Mouse (Mus musculus): ENCODE data around the gene Gmnc. TPM values are rescaled to one million over a fixed set of nuclear protein-coding genes. Genes with fewer than 3 reads are reported as not detected.

The Gmnc gene
- 0.08 and 0.12 TPM in 2 replicates for polyA plus RNA-seq (2015; fragmentation: Nextera tagmentation; extraction: Ambion mirVana)

DNA sequence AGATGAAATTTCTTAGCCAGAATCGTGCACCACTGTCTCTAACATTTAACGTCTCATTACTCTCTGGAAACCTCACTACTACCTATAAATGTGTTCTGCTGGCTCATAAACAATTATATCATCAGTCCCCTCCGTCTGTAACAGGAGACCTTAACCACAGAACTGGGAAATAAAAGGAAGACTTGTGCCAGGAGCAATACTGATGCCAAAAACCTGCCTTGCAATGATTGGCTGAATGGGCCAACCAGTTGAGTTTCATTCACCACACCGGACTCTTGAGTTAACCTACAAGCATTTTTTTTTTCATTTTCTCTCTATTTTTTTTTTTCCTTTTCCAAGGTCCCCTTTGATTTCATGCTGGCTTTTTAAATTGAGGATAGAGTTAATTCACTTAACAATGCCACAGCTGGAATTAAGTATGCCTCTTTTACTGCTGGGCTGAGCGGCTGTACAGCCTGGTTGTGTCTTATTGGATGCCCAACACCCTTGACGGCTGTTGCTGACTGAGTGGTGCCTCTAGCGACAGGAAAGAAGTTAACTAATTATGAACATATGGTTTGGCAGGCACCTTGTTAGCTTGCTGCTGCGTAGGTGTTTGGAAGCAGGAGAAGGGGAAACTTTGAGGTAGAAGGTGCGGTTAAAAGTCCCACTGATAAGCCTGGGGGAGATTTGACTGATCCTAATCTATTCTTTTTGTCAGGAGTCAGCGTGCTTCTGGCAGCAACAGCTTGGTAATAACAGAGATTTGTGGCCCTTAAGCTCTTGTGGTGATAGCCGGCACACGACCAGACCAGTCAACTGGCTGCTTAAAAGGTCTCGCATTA is at the start of gene Gmnc:
TSS of gene Gmnc (minus strand) at position 176 of the 824 bp plus-strand sequence.
- Histone ChIP-seq H3K4me3 (ENCODE audit: low read length) (no peak within 1 kb of the TSS), H3K4me2 (ENCODE audit: low read depth, low read length) (no peak within 1 kb of the TSS), H3K4me1 (ENCODE audit: control insufficient read depth, insufficient read depth, low read length) (no peaks in the 10 kb centered on the region), H3K36me3 (ENCODE audit: control insufficient read depth, insufficient read depth) (no peaks in the 10 kb centered on the region), H3K27me3 (ENCODE audit: control insufficient read depth, insufficient read depth, low read length) (no peaks in the 10 kb centered on the region), H3K9me3 (replicated peaks; ENCODE audit: control insufficient read depth, low read length) (no peaks in the 10 kb centered on the region), H3K9ac (ENCODE audit: low read length) (no peak within 1 kb of the TSS), H3K27ac (ENCODE audit: low read length) (no peak within 1 kb of the TSS)
- whole genome bisulfite sequencing: 51% methylated on average over 13 of the region's 13 CpGs
- no peak for ATAC-seq (replicated peaks; ENCODE audit: extremely low read depth, insufficient read depth, low FRiP score)

DNA sequence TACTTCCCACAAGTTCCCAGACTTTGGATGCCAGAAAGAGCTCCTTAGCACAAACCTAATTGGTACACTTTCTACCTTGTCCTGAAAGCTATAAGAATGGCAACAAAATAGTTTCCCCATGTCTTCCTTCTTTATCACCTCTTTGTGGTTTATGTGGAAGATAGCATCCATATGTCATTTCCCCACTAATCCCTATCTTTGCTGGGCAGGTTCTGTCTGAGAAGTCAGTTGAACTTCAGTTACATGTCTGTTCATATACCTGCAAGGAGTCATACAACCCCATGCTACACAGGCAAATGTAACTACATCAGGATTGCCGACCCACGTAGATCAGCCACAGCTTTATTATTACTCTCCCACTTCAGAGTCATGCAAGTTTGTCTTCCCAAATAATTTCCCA is 35.8 kb upstream of the Gmnc start:
- no peaks in the 10 kb centered on the region for H3K36me3 ChIP-seq (ENCODE audit: control insufficient read depth, insufficient read depth)
- no peak overlapping the region for H3K9ac ChIP-seq (ENCODE audit: low read length)
- H3K4me3 ChIP-seq (ENCODE audit: low read length): no peak overlapping the region
- H3K4me2 ChIP-seq (ENCODE audit: low read depth, low read length): no peak overlapping the region
- H3K27ac ChIP-seq (ENCODE audit: low read length): no peak overlapping the region
- H3K4me1 ChIP-seq (ENCODE audit: control insufficient read depth, insufficient read depth, low read length): no peaks in the 10 kb centered on the region
- no peaks in the 10 kb centered on the region for H3K27me3 ChIP-seq (ENCODE audit: control insufficient read depth, insufficient read depth, low read length)
- H3K9me3 ChIP-seq (replicated peaks; ENCODE audit: control insufficient read depth, low read length): no peaks in the 10 kb centered on the region
- 92% methylated on average over 2 of the region's 2 CpGs for WGBS
- no peak for ATAC-seq (replicated peaks; ENCODE audit: extremely low read depth, insufficient read depth, low FRiP score)

DNA sequence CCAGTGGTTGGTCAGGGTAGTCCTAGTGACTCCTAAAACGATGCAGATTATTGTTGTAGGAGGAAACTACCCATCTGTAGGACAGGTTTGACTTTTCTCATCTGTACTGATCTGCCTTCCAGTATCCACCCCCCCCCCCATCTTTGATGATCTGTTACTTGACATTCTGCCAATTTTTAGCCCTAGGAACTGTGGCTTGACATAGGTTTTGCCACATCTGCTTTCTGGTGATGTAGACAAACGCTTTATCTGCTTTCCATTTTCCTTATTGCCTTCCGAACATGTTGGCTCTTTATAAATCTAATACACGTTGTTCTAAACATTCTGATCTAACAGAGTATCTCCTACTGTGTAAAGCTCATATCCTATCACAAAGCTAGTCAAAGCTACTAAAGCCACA is 34.8 kb upstream of the Gmnc start:
- 75% methylated on average over 4 of the region's 4 CpGs for WGBS
- ATAC-seq (replicated peaks; ENCODE audit: extremely low read depth, insufficient read depth, low FRiP score): no peak

DNA sequence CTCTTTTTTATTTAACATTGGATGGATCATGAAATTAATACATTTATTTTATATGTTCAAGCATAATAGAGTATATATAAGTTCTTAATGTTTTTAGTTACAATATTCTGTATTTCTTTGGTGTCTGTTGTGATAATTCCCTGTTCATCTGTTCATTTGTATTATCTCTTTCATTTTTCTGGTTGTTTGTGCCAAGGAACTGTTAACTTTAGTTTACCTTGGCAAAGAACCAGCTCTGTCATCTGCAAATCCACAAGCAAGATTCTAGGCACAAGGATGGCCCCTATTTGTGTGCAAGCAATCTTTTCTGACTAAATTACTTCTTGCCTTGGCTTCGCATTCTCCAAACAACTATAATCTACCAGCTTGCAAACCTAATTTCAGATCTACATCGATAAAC is 31.3 kb upstream of the Gmnc start:
- no peak overlapping the region for H3K4me2 ChIP-seq (ENCODE audit: low read depth, low read length)
- H3K9ac ChIP-seq (ENCODE audit: low read length): no peak overlapping the region
- H3K4me3 ChIP-seq (ENCODE audit: low read length): no peak overlapping the region
- no peak overlapping the region for H3K27ac ChIP-seq (ENCODE audit: low read length)
- H3K27me3 ChIP-seq (ENCODE audit: control insufficient read depth, insufficient read depth, low read length): no peaks in the 10 kb centered on the region
- no peaks in the 10 kb centered on the region for H3K9me3 ChIP-seq (replicated peaks; ENCODE audit: control insufficient read depth, low read length)
- ATAC-seq (replicated peaks; ENCODE audit: extremely low read depth, insufficient read depth, low FRiP score): no peak
- H3K4me1 ChIP-seq (ENCODE audit: control insufficient read depth, insufficient read depth, low read length): no peaks in the 10 kb centered on the region
- 76% methylated on average over 2 of the region's 2 CpGs for WGBS
- no peaks in the 10 kb centered on the region for H3K36me3 ChIP-seq (ENCODE audit: control insufficient read depth, insufficient read depth)

More for the DNA sequence above, 34.8 kb upstream of the Gmnc start:
- H3K4me1 ChIP-seq (ENCODE audit: control insufficient read depth, insufficient read depth, low read length): no peaks in the 10 kb centered on the region
- H3K4me3 ChIP-seq (ENCODE audit: low read length): no peak overlapping the region
- H3K27ac ChIP-seq (ENCODE audit: low read length): no peak overlapping the region
- H3K36me3 ChIP-seq (ENCODE audit: control insufficient read depth, insufficient read depth): no peaks in the 10 kb centered on the region
- H3K9ac ChIP-seq (ENCODE audit: low read length): no peak overlapping the region
- no peak overlapping the region for H3K4me2 ChIP-seq (ENCODE audit: low read depth, low read length)
- no peaks in the 10 kb centered on the region for H3K9me3 ChIP-seq (replicated peaks; ENCODE audit: control insufficient read depth, low read length)
- no peaks in the 10 kb centered on the region for H3K27me3 ChIP-seq (ENCODE audit: control insufficient read depth, insufficient read depth, low read length)

DNA sequence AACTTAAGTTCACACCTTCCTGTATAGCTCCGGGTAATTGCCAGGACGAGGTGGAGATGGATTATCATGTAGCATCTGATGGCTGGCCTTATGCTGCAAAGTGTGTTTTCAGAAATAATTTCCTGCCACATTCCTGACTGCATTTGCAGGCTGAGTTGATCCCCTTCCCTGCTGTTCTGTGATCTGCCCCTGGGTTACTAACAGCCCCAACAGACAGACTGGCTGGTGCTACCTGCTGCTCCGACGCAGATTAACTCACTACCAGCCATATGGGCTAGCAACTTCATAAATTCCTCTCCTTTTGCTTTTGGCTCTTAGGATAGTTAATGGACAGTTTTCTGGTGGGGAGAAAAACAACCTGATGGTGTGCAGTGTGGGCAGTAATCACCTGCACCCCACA is 25.9 kb upstream of the Gmnc start:
- H3K9me3 ChIP-seq (replicated peaks; ENCODE audit: control insufficient read depth, low read length): no peaks in the 10 kb centered on the region
- H3K27ac ChIP-seq (ENCODE audit: low read length): no peak overlapping the region
- WGBS: 42% methylated on average over 4 of the region's 4 CpGs
- H3K4me2 ChIP-seq (ENCODE audit: low read depth, low read length): no peak overlapping the region
- no peaks in the 10 kb centered on the region for H3K4me1 ChIP-seq (ENCODE audit: control insufficient read depth, insufficient read depth, low read length)
- no peaks in the 10 kb centered on the region for H3K36me3 ChIP-seq (ENCODE audit: control insufficient read depth, insufficient read depth)
- no peaks in the 10 kb centered on the region for H3K27me3 ChIP-seq (ENCODE audit: control insufficient read depth, insufficient read depth, low read length)
- no peak for ATAC-seq (replicated peaks; ENCODE audit: extremely low read depth, insufficient read depth, low FRiP score)
- no peak overlapping the region for H3K4me3 ChIP-seq (ENCODE audit: low read length)
- no peak overlapping the region for H3K9ac ChIP-seq (ENCODE audit: low read length)

DNA sequence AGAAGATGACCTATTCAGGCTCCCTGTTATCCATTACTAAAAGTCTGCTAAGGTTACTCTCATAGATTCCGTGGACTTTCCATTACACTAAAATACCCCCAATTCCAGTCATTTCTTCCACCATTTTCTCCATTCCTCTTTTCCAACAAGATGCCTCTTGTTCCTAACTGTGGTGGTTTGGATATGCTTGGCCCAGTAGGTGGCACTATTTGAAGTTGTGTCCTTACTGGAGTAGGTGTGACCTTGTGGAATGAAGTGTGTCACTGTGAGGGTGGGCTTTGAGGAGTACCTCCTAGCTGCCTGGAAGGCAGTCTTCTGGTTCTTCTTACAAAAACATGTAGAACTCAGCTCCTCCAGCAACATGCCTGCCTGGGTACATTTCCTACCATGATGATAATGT is 11.3 kb upstream of the Gmnc start:
- no peak overlapping the region for H3K4me3 ChIP-seq (ENCODE audit: low read length)
- no peak for ATAC-seq (replicated peaks; ENCODE audit: extremely low read depth, insufficient read depth, low FRiP score)
- 85% methylated on average over 1 of the region's 1 CpGs for WGBS

DNA sequence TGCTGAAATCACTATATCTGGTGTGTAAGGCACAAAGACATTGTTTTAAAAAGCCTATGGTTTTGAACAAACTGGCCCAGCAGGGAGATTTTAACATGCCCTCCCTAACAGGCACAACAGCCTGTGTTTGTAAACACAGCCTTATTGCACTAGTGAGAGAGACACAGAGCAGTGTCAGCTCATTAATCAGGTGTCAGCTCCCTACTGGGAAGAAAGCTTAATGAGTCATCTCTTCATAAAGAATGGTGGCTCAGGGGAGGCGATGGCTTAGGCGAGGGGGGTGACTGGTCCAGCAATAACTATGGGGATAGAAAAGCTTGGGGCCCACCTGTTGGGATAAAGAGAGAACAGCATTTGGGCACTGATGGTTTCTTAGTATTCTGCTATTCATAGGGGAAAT is 8.1 kb upstream of the Gmnc start:
- Histone ChIP-seq H3K4me3 (ENCODE audit: low read length) (no peak overlapping the region), H3K4me1 (ENCODE audit: control insufficient read depth, insufficient read depth, low read length) (no peaks in the 10 kb centered on the region), H3K36me3 (ENCODE audit: control insufficient read depth, insufficient read depth) (no peaks in the 10 kb centered on the region), H3K4me2 (ENCODE audit: low read depth, low read length) (no peak overlapping the region), H3K27me3 (ENCODE audit: control insufficient read depth, insufficient read depth, low read length) (no peaks in the 10 kb centered on the region), H3K9ac (ENCODE audit: low read length) (no peak overlapping the region), H3K27ac (ENCODE audit: low read length) (no peak overlapping the region), H3K9me3 (replicated peaks; ENCODE audit: control insufficient read depth, low read length) (no peaks in the 10 kb centered on the region)
- ATAC-seq (replicated peaks; ENCODE audit: extremely low read depth, insufficient read depth, low FRiP score): no peak
- 10% methylated on average over 2 of the region's 2 CpGs for WGBS

More for the DNA sequence above, 11.3 kb upstream of the Gmnc start:
- Histone ChIP-seq H3K9ac (ENCODE audit: low read length) (no peak overlapping the region), H3K4me1 (ENCODE audit: control insufficient read depth, insufficient read depth, low read length) (no peaks in the 10 kb centered on the region), H3K4me2 (ENCODE audit: low read depth, low read length) (no peak overlapping the region), H3K27ac (ENCODE audit: low read length) (no peak overlapping the region), H3K36me3 (ENCODE audit: control insufficient read depth, insufficient read depth) (no peaks in the 10 kb centered on the region), H3K9me3 (replicated peaks; ENCODE audit: control insufficient read depth, low read length) (no peaks in the 10 kb centered on the region), H3K27me3 (ENCODE audit: control insufficient read depth, insufficient read depth, low read length) (no peaks in the 10 kb centered on the region)

DNA sequence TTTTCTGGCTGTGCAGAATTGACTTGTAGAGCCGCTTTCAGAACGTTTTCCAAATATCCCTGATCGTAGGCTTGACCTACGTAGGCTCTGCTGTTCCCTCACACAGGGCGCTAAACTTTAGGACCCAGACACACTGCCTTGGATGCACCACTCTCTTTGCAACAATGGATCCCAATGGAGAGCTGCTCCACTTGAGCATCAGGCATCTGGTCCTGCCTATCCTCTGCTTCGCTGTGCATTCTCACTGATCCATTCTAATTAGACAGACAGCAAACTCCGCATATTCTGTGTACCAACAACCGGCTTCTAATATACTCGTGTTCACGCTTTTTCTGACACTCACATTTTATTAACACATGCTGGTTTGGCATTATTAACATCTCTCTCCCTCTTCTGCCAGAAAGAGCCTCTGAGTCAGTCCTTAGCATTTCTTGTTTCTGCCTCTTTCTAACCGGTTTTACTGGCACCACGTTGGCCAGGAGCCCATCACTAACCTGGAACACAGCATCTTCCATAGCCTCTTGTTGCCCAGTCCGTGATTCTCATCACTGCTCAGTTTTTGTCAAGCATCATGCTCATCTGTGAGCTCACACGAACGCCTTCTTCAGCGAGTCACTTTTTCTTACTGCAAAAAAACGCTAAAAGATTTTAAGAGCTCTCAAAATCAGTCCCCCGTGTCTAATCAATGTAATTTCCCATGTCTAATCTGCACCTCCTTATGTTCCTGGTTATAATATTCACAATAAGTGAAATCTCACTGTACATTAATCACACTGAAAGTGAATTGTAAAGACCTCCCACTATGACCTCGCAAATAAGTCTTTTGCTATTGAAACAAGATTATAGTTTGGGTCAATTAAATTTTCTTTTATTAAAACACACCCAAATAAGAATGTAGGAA is 1.8 kb downstream of the Gmnc start:
- no peaks in the 10 kb centered on the region for H3K27me3 ChIP-seq (ENCODE audit: control insufficient read depth, insufficient read depth, low read length)
- H3K4me3 ChIP-seq (ENCODE audit: low read length): no peak overlapping the region
- H3K4me1 ChIP-seq (ENCODE audit: control insufficient read depth, insufficient read depth, low read length): no peaks in the 10 kb centered on the region
- H3K4me2 ChIP-seq (ENCODE audit: low read depth, low read length): no peak overlapping the region
- no peak overlapping the region for H3K9ac ChIP-seq (ENCODE audit: low read length)
- WGBS: 74% methylated on average over 19 of the region's 19 CpGs
- H3K36me3 ChIP-seq (ENCODE audit: control insufficient read depth, insufficient read depth): no peaks in the 10 kb centered on the region
- ATAC-seq (replicated peaks; ENCODE audit: extremely low read depth, insufficient read depth, low FRiP score): no peak
- no peak overlapping the region for H3K27ac ChIP-seq (ENCODE audit: low read length)
- H3K9me3 ChIP-seq (replicated peaks; ENCODE audit: control insufficient read depth, low read length): no peaks in the 10 kb centered on the region

DNA sequence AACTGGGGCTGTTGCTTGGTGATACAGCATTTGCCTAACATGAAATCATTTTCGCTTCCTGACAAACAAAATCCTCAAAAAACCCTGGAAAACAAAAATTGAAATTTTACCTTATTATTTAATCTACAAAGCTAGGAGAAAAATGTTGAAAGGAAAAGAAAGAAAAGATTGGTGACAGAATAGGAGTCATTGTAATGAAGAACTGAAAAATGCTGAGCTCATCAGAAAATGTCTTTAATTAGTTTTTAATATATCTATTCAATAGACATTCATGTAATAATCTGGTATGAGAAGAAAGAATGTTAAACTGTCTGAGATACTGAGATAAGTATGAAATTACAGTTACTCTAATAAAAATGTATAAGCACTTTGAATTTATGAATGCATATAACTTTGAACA is 3.3 kb downstream of the Gmnc start:
- H3K27ac ChIP-seq (ENCODE audit: low read length): no peak overlapping the region
- no peak overlapping the region for H3K4me2 ChIP-seq (ENCODE audit: low read depth, low read length)
- ATAC-seq (replicated peaks; ENCODE audit: extremely low read depth, insufficient read depth, low FRiP score): no peak
- no peaks in the 10 kb centered on the region for H3K9me3 ChIP-seq (replicated peaks; ENCODE audit: control insufficient read depth, low read length)
- H3K27me3 ChIP-seq (ENCODE audit: control insufficient read depth, insufficient read depth, low read length): no peaks in the 10 kb centered on the region
- H3K4me3 ChIP-seq (ENCODE audit: low read length): no peak overlapping the region
- WGBS: 67% methylated on average over 1 of the region's 1 CpGs
- no peaks in the 10 kb centered on the region for H3K4me1 ChIP-seq (ENCODE audit: control insufficient read depth, insufficient read depth, low read length)
- no peaks in the 10 kb centered on the region for H3K36me3 ChIP-seq (ENCODE audit: control insufficient read depth, insufficient read depth)
- H3K9ac ChIP-seq (ENCODE audit: low read length): no peak overlapping the region

Data from heart, embryonic 16.5 days (tissue).